Mouse (Mus musculus) C2C12 (cell line): Measurements from ENCODE around the gene Dip2c. TPM values are rescaled to one million over a fixed set of nuclear protein-coding genes. Genes with fewer than 3 reads are reported as not detected.
A peak's percentile ranks its signal among the peaks of the same experiment; 100 is the strongest.

Experiments
- H3K27me3 ChIP-seq: one replicate; pipeline ENCODE4 v1.6.1; 2011; ENCODE audit not compliant: control insufficient read depth, insufficient read depth, insufficient read length
- H3K36me3 ChIP-seq: one replicate; pipeline ENCODE4 v1.6.1; 2011; ENCODE audit not compliant: control insufficient read depth, insufficient read depth
- H3K4me3 ChIP-seq: one replicate; pipeline ENCODE4 v1.5.1; 2011; ENCODE audit warnings: mild to moderate bottlenecking, control low read depth; ENCODE audit not compliant: poor library complexity, insufficient read depth, severe bottlenecking
- H3K79me2 ChIP-seq: one replicate; pipeline ENCODE4 v1.6.1; 2011; ENCODE audit not compliant: control insufficient read depth, insufficient read depth
- H3K79me3 ChIP-seq: one replicate; pipeline ENCODE4 v1.6.1; 2011; ENCODE audit warnings: low read depth, control low read depth
- H3ac ChIP-seq: one replicate; pipeline ENCODE3; 2011; ENCODE audit warnings: low read depth; ENCODE audit not compliant: control insufficient read depth, insufficient read length
- CEBPB ChIP-seq: IDR thresholded peaks from one replicate; pipeline ENCODE4 v1.6.1; 2011; ENCODE audit warnings: low read depth, mild to moderate bottlenecking, control low read depth, moderate library complexity
- CTCF ChIP-seq: IDR thresholded peaks from one replicate; pipeline ENCODE4 v1.5.1; 2011; ENCODE audit not compliant: control insufficient read depth, insufficient read depth, insufficient read length
- FOSL1 ChIP-seq: IDR thresholded peaks from one replicate; pipeline ENCODE4 v1.8.0; 2011; ENCODE audit warnings: mild to moderate bottlenecking, low read length; ENCODE audit not compliant: poor library complexity, insufficient read depth, severe bottlenecking
- MAX ChIP-seq: IDR thresholded peaks from one replicate; pipeline ENCODE4 v1.6.1; 2011; ENCODE audit warnings: mild to moderate bottlenecking, control low read depth
- MYOD1 ChIP-seq: IDR thresholded peaks from one replicate; pipeline ENCODE4 v1.6.1; 2011; ENCODE audit warnings: low read depth; ENCODE audit not compliant: control insufficient read depth, insufficient read length
- MYOG ChIP-seq: IDR thresholded peaks from one replicate; pipeline ENCODE4 v1.6.1; 2011; ENCODE audit not compliant: control insufficient read depth, insufficient read length; ENCODE audit errors: extremely low read depth
- USF1 ChIP-seq: IDR thresholded peaks from one replicate; pipeline ENCODE4 v1.6.1; 2011; ENCODE audit warnings: low read depth, mild to moderate bottlenecking, control low read depth, moderate library complexity
- polyA plus RNA-seq: library from polyadenylated mRNA; unstranded; fragments of >200 nt; fragmentation: generic; extraction: Trizol; gene quantifications from one replicate; pipeline ENCODE4 v1.2.1, GENCODE M21; 2012; ENCODE audit warnings: missing spikeins

The Dip2c gene
- polyA plus RNA-seq, 1 experiment = 4.8 TPM

DNA sequence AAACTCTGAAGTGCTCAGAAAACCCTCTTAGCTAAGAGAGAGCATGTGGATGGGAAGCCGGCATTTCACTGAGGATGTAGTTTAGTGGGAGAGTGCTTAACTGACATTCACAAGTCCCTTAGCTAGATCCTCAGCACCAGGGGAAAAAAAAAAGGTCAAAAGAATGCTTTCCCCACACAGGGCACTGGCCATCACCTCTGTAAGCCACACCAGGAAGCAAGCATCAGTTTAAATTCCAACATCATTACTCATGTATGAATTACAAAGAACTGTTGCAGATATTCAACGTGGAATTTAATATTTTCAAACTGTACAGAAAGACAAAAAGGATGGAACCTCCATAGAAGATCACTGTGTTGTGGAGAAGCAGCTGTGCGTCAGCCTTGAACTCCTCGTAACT, 419.1 kb downstream of the Dip2c start:
- no peak overlapping the region for H3K4me3 ChIP-seq
- TF ChIP-seq FOSL1 = no peak
- H3K79me3 ChIP-seq = no peaks in the 10 kb centered on the region
- no peaks in the 10 kb centered on the region for H3K79me2 ChIP-seq
- no peaks in the 10 kb centered on the region for H3K27me3 ChIP-seq
- H3K36me3 ChIP-seq = peaks cover 47% of the 10 kb centered on the region
- no peak overlapping the region for H3ac ChIP-seq

DNA sequence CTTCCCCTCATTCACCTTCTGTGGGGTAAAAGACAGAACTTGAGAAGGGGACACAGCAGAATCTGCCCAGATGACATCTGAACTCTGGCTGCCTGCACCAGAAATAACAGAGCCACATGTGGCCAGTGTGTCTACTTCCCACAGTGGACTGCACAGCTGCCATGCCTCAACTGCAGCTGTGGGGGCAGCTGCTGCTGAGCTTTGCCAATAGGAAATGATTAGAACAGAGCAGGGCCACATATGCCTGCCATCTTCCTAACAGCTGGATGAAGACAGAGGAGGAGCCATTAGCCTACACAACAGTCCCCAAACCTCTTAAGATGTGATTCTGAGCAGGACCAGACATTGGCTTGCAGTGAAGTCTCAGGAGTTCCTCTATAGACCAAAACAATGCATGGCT, 419.5 kb downstream of the Dip2c start:
- Histone ChIP-seq H3K27me3 (no peaks in the 10 kb centered on the region), H3K79me2 (no peaks in the 10 kb centered on the region), H3K36me3 (peaks cover 43% of the 10 kb centered on the region), H3K79me3 (no peaks in the 10 kb centered on the region), H3K4me3 (no peak overlapping the region), H3ac (no peak overlapping the region)
- TF ChIP-seq MYOD1 (peak; percentile 88), CTCF (no peak), FOSL1 (no peak), USF1 (no peak), MAX (peak; percentile 23), CEBPB (no peak), MYOG (no peak)

DNA sequence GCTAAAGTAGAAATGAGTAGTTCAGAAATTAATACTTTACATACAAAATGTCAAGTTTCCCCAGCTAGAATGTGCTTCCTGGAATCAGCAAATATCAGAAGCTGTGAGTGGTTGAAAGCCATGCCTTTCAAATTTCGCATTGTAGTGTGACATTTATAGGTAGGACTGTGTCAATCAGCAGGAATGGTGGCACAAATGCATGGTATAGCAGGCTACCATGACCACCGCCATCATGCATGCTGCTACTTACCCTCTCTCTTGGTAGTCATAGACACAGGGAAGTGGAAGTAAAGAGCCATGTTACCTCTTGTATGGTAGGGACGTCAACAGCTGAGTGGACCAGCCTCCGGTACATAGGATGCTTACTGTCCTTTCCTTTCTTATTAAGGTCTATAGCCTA, 421.0 kb downstream of the Dip2c start:
- Histone ChIP-seq H3K4me3 (no peak overlapping the region), H3K27me3 (no peaks in the 10 kb centered on the region), H3K36me3 (peaks cover 40% of the 10 kb centered on the region), H3K79me3 (peaks cover 3% of the 10 kb centered on the region), H3K79me2 (no peaks in the 10 kb centered on the region), H3ac (no peak overlapping the region)
- TF ChIP-seq MYOD1 = no peak
- no peak for TF ChIP-seq CEBPB
- no peak for TF ChIP-seq CTCF
- TF ChIP-seq USF1 = no peak
- no peak for TF ChIP-seq FOSL1

DNA sequence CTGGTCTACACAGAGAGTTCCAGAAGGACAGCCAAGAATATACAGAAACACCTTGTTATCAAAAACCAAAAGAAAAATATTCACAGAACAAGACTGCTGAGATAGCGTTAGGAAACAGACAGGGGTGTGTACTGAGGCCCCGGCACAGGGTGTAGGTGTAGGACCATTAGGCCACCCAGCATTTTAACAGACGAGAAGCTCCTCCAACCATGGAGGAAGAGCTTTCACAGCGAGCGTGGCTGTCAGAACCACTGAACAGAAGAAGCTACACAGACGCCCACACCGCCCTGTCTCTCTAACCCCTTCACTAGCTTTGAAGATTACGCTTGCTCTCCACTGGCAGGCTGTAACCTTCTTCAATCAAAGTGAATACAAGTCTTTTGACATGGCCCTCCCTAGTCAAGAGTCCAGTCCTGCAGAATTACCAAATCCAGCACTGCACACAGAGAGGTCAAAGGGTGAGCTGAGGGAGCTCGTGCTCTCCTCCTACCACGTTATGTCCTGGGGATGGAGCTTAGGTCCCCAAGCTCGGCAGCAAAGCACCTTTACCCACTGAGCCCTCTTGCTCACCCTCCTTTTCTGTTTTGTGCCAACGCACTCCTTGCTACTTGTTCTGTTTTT, 426.4 kb downstream of the Dip2c start:
- peaks cover 15% of the 10 kb centered on the region for H3K36me3 ChIP-seq
- H3K79me3 ChIP-seq = peaks cover 3% of the 10 kb centered on the region
- H3ac ChIP-seq = no peak overlapping the region
- H3K79me2 ChIP-seq = no peaks in the 10 kb centered on the region
- no peaks in the 10 kb centered on the region for H3K27me3 ChIP-seq
- H3K4me3 ChIP-seq = no peak overlapping the region
- TF ChIP-seq FOSL1 (no peak), MYOD1 (no peak), MAX (no peak), CTCF (no peak)

DNA sequence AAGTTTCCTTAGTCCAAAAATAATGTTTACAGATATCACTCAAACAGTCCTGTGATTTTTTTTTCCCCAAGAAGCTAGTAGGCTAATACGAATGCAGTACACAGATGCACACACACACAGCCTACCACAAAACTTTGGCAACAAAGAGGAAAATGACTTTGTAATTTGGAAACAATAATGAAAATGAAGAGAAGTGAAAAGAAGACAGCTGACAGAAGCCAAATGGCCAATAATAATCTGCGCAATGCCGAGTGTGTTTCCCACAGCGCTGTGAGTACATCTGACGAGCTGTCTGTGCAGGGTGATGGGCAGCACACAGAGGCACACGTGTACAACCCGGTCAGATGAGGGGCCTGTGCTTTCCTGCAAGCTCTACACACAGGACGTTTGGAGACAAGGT, 430.4 kb downstream of the Dip2c start:
- TF ChIP-seq MYOD1 (no peak), USF1 (no peak), MYOG (no peak), FOSL1 (no peak), CTCF (no peak), MAX (no peak), CEBPB (no peak)
- Histone ChIP-seq H3K36me3 (peaks cover 22% of the 10 kb centered on the region), H3K79me2 (peaks cover 13% of the 10 kb centered on the region), H3K79me3 (peaks cover 5% of the 10 kb centered on the region), H3K27me3 (no peaks in the 10 kb centered on the region), H3ac (no peak overlapping the region), H3K4me3 (no peak overlapping the region)

DNA sequence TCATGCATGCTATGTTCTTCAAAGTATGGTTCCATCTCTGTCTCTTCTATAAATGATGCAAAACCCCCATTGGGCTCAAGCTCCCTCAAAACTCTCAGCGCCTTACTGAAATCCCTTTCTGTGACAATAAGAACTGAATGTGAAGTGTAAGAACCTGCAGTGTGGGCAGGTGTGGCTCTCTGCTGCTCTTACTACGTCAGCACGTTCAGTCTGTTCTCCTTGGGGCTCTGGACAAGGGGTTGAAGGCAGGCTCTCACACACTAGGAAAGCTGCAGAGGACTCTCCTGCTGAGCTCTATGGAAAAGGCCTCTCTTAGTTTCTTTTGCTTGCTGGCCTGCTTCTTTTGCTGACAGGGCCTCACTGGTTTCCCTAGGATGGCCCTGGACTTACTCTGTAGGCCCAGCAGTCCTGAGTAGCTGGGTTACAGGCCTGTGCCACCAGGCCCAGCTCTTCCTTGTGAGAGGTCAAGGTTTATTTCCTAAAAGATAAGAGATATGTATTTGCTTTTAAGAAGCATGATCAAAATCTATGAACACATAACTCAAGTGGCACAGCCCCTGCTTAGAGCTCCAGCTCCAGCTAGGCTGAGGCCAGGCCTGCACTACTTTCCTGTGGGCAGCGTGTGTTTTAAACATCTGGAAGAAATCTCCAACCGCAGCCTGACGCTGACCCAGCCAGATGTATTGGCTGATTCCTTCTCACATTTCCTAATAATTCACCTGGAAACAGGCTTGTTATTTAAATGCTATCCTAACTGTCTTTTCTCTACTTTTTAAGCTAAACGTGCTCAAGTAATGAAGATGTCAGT, 432.3 kb downstream of the Dip2c start:
- Histone ChIP-seq H3ac (no peak overlapping the region), H3K79me3 (peaks cover 3% of the 10 kb centered on the region), H3K36me3 (peaks cover 22% of the 10 kb centered on the region), H3K27me3 (no peaks in the 10 kb centered on the region), H3K4me3 (no peak overlapping the region), H3K79me2 (peaks cover 25% of the 10 kb centered on the region)
- no peak for TF ChIP-seq CTCF
- TF ChIP-seq MAX = no peak
- TF ChIP-seq MYOD1 = no peak
- no peak for TF ChIP-seq USF1
- TF ChIP-seq MYOG = no peak
- no peak for TF ChIP-seq FOSL1
- TF ChIP-seq CEBPB = no peak
